In genomic region chr7:6730241-6730640, GRCm38 (mm10) we compare ENCODE assay signal across 8 mouse cellular contexts. TPM values are rescaled to one million over a fixed set of nuclear protein-coding genes. Genes with fewer than 3 reads are reported as not detected.
DNase-seq lines count a peak whose midpoint lies in the region; ATAC-seq and TF ChIP-seq lines count a peak whose summit lies in the region.

TSS of gene Peg3 (minus strand) at chr7:6730431.
TSS of gene Usp29 (plus strand) at chr7:6730578.

- intact Hi-C loops in gastrocnemius, adult 2 months (cut with DNase I), result loop anchor here (2.0 to 5.0 kb wide), 2 partner anchors 97 to 189 kb away; no protein-coding TSS in a partner anchor

- peaks cover 11% of the 10 kb centered on the region; the same call in 1 of the 2 replicates for H3K9me3 ChIP-seq in hindbrain, embryonic 15.5 days

- peaks cover 3% of the 10 kb centered on the region; the same call in 1 of the 2 replicates for H3K36me3 ChIP-seq in hindbrain, embryonic 15.5 days

- peak within 1 kb of the TSS; percentile 79 for H3K9ac ChIP-seq in hindbrain, embryonic 15.5 days

- H3K27me3 ChIP-seq in hindbrain, embryonic 15.5 days, result no peaks in the 10 kb centered on the region

- H3K4me2 ChIP-seq in hindbrain, embryonic 15.5 days, result peak within 1 kb of the TSS; percentile 48

- H3K4me1 ChIP-seq in hindbrain, embryonic 15.5 days (replicated peaks), result no peaks in the 10 kb centered on the region

- peak; percentile 55 for ATAC-seq in hindbrain, embryonic 15.5 days (ENCODE audit: low FRiP score, low read depth)

- DNase-seq in adrenal gland, postnatal 10 days, result peak; percentile 87
- peak; percentile 71 to 80 for DNase-seq in cerebellum, postnatal 4 days (ENCODE audit: low spot score in 2 of 2)
- DNase-seq in gastrocnemius, adult 2 months, result peak; percentile 86
- DNase-seq in layer of hippocampus, postnatal 36 days, result peak; percentile 90
- peak; percentile 91 for DNase-seq in lung, postnatal 10 days
- peak; percentile 92 for DNase-seq in right cerebral cortex, adult 18-20 months
- no peak for DNase-seq in thymus, adult 18-20 months

- peak within 1 kb of the TSS; percentile 95 for H3K27ac ChIP-seq in gastrocnemius, adult 2 months
- peak within 1 kb of the TSS; percentile 93 for H3K27ac ChIP-seq in hindbrain, embryonic 15.5 days (replicated peaks)

- peak within 1 kb of the TSS; percentile 81 for H3K4me3 ChIP-seq in gastrocnemius, adult 2 months
- H3K4me3 ChIP-seq in hindbrain, embryonic 15.5 days, result peak within 1 kb of the TSS; percentile 62

- WGBS in hindbrain, embryonic 15.5 days, result 49% methylated on average over 24 of the region's 24 CpGs

- TF ChIP-seq CTCF in gastrocnemius, adult 2 months (IDR thresholded peaks at IDR 0.05), result peak; percentile 33; the same call in 1 of the 2 replicates

RNA-seq across cellular contexts. Expression of gene Peg3, which starts in this region (rescaled TPM):
- 100 to 1,000 TPM in 1 of 2 experiments, 10 to 100 TPM in 1; 97.3 to 102 TPM for total RNA-seq in adrenal gland, postnatal 10 days (2021)
- 1 to 10 TPM; 5.3 to 8.0 TPM for total RNA-seq in gastrocnemius, adult 2 months (2021)
- polyA plus RNA-seq in hindbrain, embryonic 15.5 days (2015; fragmentation: Nextera tagmentation; extraction: Ambion mirVana), result 90.4 and 93.6 TPM in 2 replicates
- 100 to 1,000 TPM; 178 to 188 TPM for total RNA-seq in layer of hippocampus, postnatal 36 days (2021)

RNA-seq across cellular contexts. Expression of gene Usp29, which starts in this region (rescaled TPM):
- total RNA-seq in adrenal gland, postnatal 10 days (2021), result 1 to 10 TPM; 2.8 to 4.0 TPM
- total RNA-seq in gastrocnemius, adult 2 months (2021), result under 1 TPM; 0.05 to 0.14 TPM
- polyA plus RNA-seq in hindbrain, embryonic 15.5 days (2015; fragmentation: Nextera tagmentation; extraction: Ambion mirVana), result 28.3 and 30.2 TPM in 2 replicates
- total RNA-seq in layer of hippocampus, postnatal 36 days (2021), result 10 to 100 TPM; 29.4 to 32.9 TPM

Comparison
In these comparisons a context has a peak if more than half of its experiments do, and no peak if none do; other contexts are left out.
1. RNA of gene Peg3 (total RNA-seq): 178 to 188 TPM in layer of hippocampus, postnatal 36 days and 97.3 to 102 TPM in adrenal gland, postnatal 10 days; 5.3 to 8.0 TPM in gastrocnemius, adult 2 months; every median in the first group is over 10 times any median in the second.
2. RNA of gene Usp29 (total RNA-seq): 29.4 to 32.9 TPM in layer of hippocampus, postnatal 36 days; 2.8 to 4.0 TPM in adrenal gland, postnatal 10 days and 0.05 to 0.14 TPM in gastrocnemius, adult 2 months; every median in the first group is over 4 times any median in the second.
3. DNase-seq: peak in adrenal gland, postnatal 10 days (single experiment), cerebellum, postnatal 4 days (2 of 2), gastrocnemius, adult 2 months (single experiment), layer of hippocampus, postnatal 36 days (2 of 2), lung, postnatal 10 days (single experiment) and right cerebral cortex, adult 18-20 months (single experiment); none in thymus, adult 18-20 months (0 of 2).